Mouse (Mus musculus) stomach, embryonic 16.5 days (tissue): ENCODE data around the gene Klhl35. TPM values are rescaled to one million over a fixed set of nuclear protein-coding genes. Genes with fewer than 3 reads are reported as not detected.
A peak's percentile ranks its signal among the peaks of the same experiment; 100 is the strongest.

Experiments
- ATAC-seq: fragments of 200-750 bp; cut with Nextera tagmentation; 2 replicates; pipeline ENCODE4 v1.8.0; 2017; ENCODE audit warnings: moderate number of reproducible peaks, moderate TSS enrichment; ENCODE audit not compliant: insufficient read depth, low FRiP score
- H3K27ac ChIP-seq: fragments of 300-500 bp; sonication (generic); 2 replicates; pipeline ENCODE4 v1.5.1; 2014; ENCODE audit warnings: low read length
- H3K27me3 ChIP-seq: fragments of 300-500 bp; sonication (generic); 2 replicates; pipeline ENCODE4 v1.6.1; 2014; ENCODE audit warnings: low read length, control low read depth, mixed read lengths; ENCODE audit not compliant: control insufficient read depth, insufficient read depth
- H3K36me3 ChIP-seq: fragments of 300-500 bp; sonication (generic); 2 replicates; pipeline ENCODE4 v1.6.1; 2014; ENCODE audit warnings: low read length; ENCODE audit not compliant: control insufficient read depth, insufficient read depth
- H3K4me1 ChIP-seq: fragments of 300-500 bp; sonication (generic); 2 replicates; pipeline ENCODE4 v1.6.1; 2014; ENCODE audit warnings: low read length, control low read depth, mixed read lengths; ENCODE audit not compliant: control insufficient read depth, insufficient read depth
- H3K4me2 ChIP-seq: fragments of 300-500 bp; sonication (generic); 2 replicates; pipeline ENCODE4 v1.6.1; 2014; ENCODE audit warnings: low read depth, low read length, mixed read lengths
- H3K4me3 ChIP-seq: fragments of 300-500 bp; sonication (generic); replicated peaks from 2 replicates; pipeline ENCODE4 v1.5.1; 2014; ENCODE audit warnings: mild to moderate bottlenecking, low read length
- H3K9ac ChIP-seq: fragments of 300-500 bp; sonication (generic); 2 replicates; pipeline ENCODE4 v1.6.1; 2014; ENCODE audit warnings: low read length
- H3K9me3 ChIP-seq: fragments of 300-500 bp; sonication (generic); replicated peaks from 2 replicates; pipeline ENCODE4 v1.6.1; 2016; ENCODE audit warnings: low read length, control low read depth; ENCODE audit not compliant: control insufficient read depth
- WGBS: fragments of 180-500 bp; shearing (Covaris S2); extraction: QIAGEN DNeasy Blood & Tissue Kit; methylation state at CpG from one replicate; pipeline ENCODE4 v1.1.7; 2014; 5-methylcytosine and 5-hydroxymethylcytosine counted together
- polyA plus RNA-seq: library from polyadenylated mRNA; unstranded; fragments of >200 nt; fragmentation: Nextera tagmentation; extraction: Ambion mirVana; gene quantifications from 2 replicates; pipeline ENCODE4 v1.2.1, GENCODE M21; 2015

Klhl35 gene
- polyA plus RNA-seq, 1 experiment from 2014 or later = 0.14 TPM

- H3K4me2 ChIP-seq = no peak overlapping the region
- no peak overlapping the region for H3K9ac ChIP-seq
- ATAC-seq = no peak
- H3K4me3 ChIP-seq = no peak overlapping the region
- H3K9me3 ChIP-seq = no peaks in the 10 kb centered on the region; the same call in 1 of the 2 replicates
- no peaks in the 10 kb centered on the region for H3K4me1 ChIP-seq
- H3K36me3 ChIP-seq = no peaks in the 10 kb centered on the region
- H3K27ac ChIP-seq = no peak overlapping the region
- 87% methylated on average over 15 of the region's 15 CpGs for WGBS
- no peaks in the 10 kb centered on the region for H3K27me3 ChIP-seq
These were observed 5.7 kb upstream of the Klhl35 start for GRCm38 (mm10) chr7:99459888-99460652.

DNA sequence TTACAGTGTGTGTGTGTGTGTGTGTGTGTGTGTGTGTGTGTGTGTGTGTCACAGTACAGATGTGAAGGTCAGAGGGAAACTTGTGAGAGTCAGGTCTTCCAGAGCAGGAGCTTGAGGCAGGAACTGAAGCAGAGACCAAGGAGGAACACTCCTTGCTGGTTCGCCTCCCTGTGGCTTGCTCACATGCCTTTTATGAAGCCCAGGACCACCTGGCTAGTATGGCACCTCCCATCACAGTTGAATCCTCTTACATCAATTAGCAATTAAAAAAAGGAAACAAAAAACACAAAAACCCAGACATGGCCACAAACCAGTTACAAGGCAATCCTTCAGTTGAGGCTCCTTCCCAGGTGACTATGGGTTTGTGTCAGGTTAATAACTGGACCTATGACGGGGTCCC, 2.7 kb upstream of the Klhl35 start:
- Histone ChIP-seq H3K9me3 (no peaks in the 10 kb centered on the region; the same call in 1 of the 2 replicates), H3K27me3 (no peaks in the 10 kb centered on the region), H3K4me3 (no peak overlapping the region), H3K4me1 (peaks cover 14% of the 10 kb centered on the region), H3K36me3 (no peaks in the 10 kb centered on the region), H3K9ac (no peak overlapping the region), H3K4me2 (no peak overlapping the region), H3K27ac (no peak overlapping the region)
- WGBS = 81% methylated on average over 2 of the region's 2 CpGs
- no peak for ATAC-seq

DNA sequence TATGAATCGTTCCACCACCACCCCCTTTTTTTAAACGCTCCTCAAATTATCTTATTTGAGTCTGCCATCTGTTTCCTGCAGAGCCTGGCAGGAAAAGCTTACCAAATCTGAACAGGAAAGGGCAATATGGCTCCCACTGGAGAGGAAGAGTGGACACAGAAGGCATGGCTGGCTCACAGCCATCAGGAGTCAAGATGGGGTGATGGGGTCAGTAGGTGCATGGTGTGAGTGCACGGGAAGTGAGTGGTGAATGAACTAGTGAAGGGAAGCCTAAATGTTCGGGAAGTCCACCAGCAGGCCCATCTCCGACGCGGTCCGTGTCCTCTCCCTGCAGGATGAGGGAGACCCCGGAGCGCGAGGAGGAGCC, 2.1 kb downstream of the Klhl35 start:
- H3K9me3 ChIP-seq = no peaks in the 10 kb centered on the region; the same call in 1 of the 2 replicates
- H3K36me3 ChIP-seq = no peaks in the 10 kb centered on the region; the same call in 1 of the 2 replicates
- H3K9ac ChIP-seq = peak overlapping the region; percentile 92
- WGBS = 20% methylated on average over 11 of the region's 11 CpGs
- no peaks in the 10 kb centered on the region for H3K27me3 ChIP-seq
- peak overlapping the region; percentile 90 for H3K27ac ChIP-seq
- peak overlapping the region; percentile 80 for H3K4me2 ChIP-seq
- ATAC-seq = peak; percentile 8
- H3K4me3 ChIP-seq = peak overlapping the region; percentile 58
- H3K4me1 ChIP-seq = peaks cover 18% of the 10 kb centered on the region

DNA sequence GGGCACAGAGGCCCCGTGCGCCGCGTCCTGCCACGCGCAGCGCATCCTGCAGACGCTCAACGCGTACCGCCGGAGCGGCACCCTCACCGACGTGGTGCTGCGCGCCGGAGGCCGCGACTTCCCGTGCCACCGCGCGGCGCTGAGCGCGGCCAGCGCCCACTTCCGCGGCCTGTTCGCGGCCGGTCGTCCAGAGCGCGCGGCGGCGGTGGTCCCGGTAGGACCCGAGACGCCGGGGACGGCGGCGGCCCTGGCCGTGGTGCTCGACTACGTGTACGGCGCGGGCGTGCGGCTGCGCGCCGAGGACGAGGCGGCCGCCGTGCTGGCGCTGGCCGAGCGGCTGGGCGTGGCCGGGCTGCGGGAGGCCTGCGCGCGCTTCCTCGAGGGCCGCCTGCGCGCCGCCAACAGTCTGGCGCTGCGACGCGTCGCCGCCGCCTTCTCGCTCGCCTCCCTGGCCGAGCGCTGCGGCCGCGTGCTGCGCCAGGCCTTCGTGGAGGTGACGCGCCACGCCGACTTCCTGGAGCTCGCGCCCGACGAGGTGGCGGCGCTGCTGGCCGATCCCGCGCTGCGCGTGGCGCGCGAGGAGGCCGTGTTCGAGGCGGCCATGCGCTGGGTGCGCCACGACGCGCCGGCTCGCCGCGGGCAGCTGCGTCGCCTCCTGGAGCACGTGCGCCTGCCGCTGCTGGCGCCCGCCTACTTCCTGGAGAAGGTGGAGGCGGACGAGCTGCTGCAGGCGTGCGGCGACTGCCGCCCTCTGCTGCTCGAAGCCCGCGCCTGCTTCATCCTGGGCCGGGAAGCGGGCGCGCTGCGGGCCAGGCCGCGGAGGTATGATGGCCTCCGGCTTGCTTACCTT, 2.7 kb downstream of the Klhl35 start:
- peaks cover 1% of the 10 kb centered on the region; the same call in 1 of the 2 replicates for H3K36me3 ChIP-seq
- H3K27ac ChIP-seq = peak overlapping the region; percentile 90
- peak overlapping the region; percentile 80 for H3K4me2 ChIP-seq
- peak overlapping the region; percentile 58 for H3K4me3 ChIP-seq
- under 1% methylated on average over 138 of the region's 145 CpGs for WGBS
- H3K27me3 ChIP-seq = no peaks in the 10 kb centered on the region
- ATAC-seq = peak; percentile 84
- peaks cover 18% of the 10 kb centered on the region for H3K4me1 ChIP-seq
- peak overlapping the region; percentile 92 for H3K9ac ChIP-seq
- H3K9me3 ChIP-seq = no peaks in the 10 kb centered on the region; the same call in 1 of the 2 replicates

- Histone ChIP-seq H3K4me3 (no peak overlapping the region), H3K27me3 (no peaks in the 10 kb centered on the region), H3K4me2 (no peak overlapping the region), H3K27ac (peak overlapping the region; percentile 90; the same call in 1 of the 2 replicates), H3K9me3 (no peaks in the 10 kb centered on the region), H3K4me1 (peaks cover 26% of the 10 kb centered on the region), H3K9ac (no peak overlapping the region), H3K36me3 (peaks cover 4% of the 10 kb centered on the region; the same call in 1 of the 2 replicates)
- 77% methylated on average over 17 of the region's 17 CpGs for WGBS
- ATAC-seq = no peak
These were observed 4.0 kb downstream of the Klhl35 start for GRCm38 (mm10) chr7:99469680-99470405.

DNA sequence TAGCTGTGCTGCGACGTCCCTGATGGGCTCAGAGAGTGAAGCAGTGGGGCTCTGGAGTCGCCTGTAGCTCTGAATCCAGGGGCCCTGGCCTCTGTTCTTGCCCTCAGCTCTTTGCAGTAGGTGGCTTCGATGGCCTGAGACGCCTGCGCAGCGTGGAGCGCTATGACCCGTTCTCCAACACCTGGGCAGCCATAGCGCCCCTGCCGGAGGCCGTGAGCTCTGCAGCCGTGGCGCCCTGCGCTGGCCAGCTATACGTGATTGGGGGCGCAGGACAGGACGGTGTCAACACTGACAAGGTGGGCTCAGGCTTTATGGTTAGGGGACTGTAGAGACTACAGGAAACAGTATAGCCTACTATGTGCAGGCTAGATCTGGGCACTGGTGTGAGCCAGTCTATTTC, 5.8 kb downstream of the Klhl35 start:
- WGBS = 62% methylated on average over 18 of the region's 18 CpGs
- ATAC-seq = no peak
- peaks cover 20% of the 10 kb centered on the region; the same call in 1 of the 2 replicates for H3K4me1 ChIP-seq
- H3K4me3 ChIP-seq = no peak overlapping the region
- H3K36me3 ChIP-seq = peaks cover 4% of the 10 kb centered on the region; the same call in 1 of the 2 replicates
- no peaks in the 10 kb centered on the region for H3K9me3 ChIP-seq
- no peak overlapping the region for H3K9ac ChIP-seq
- H3K4me2 ChIP-seq = no peak overlapping the region
- no peak overlapping the region for H3K27ac ChIP-seq
- no peaks in the 10 kb centered on the region for H3K27me3 ChIP-seq

DNA sequence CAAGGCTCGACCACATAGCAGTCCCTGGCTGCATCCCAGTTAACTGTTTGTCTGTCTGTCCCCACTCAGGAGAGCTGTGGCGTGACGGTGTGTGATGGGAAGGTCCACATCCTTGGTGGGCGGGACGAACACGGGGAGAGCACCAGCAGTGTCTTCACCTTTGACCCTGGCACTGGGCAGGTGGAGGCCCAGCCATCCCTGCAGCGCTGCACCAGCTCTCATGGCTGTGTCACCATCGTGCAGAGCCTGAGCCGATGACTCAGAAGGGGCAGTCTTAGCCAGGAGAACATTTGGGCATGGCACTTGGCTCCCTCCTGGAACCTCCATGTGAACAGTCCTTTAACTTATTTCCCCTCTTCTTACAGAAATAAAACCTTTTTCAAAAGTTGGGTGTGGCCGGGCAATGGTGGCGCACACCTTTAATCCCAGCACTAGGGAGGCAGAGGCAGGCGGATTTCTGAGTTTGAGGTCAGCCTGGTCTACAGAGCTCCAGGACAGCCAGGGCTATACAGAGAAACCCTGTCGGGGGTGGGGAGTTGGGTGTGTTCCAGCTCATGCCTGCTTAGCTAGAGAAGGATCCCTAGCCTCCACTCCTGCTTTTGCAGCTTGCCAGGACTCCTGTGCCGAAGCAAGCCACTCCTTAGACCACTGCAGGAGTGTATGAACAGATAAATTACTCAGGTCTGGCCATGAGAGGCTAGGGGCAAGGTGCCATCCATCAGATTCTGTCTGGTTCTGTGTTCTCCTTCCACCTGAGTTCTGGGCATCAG, 8.0 kb downstream of the Klhl35 start:
- ATAC-seq = peak; percentile 22; the same call in 1 of the 2 replicates
- Histone ChIP-seq H3K4me1 (peaks cover 14% of the 10 kb centered on the region; the same call in 1 of the 2 replicates), H3K36me3 (peaks cover 21% of the 10 kb centered on the region), H3K9me3 (no peaks in the 10 kb centered on the region), H3K9ac (no peak overlapping the region), H3K27me3 (no peaks in the 10 kb centered on the region), H3K27ac (no peak overlapping the region), H3K4me2 (no peak overlapping the region), H3K4me3 (no peak overlapping the region)
- WGBS = 77% methylated on average over 14 of the region's 14 CpGs

DNA sequence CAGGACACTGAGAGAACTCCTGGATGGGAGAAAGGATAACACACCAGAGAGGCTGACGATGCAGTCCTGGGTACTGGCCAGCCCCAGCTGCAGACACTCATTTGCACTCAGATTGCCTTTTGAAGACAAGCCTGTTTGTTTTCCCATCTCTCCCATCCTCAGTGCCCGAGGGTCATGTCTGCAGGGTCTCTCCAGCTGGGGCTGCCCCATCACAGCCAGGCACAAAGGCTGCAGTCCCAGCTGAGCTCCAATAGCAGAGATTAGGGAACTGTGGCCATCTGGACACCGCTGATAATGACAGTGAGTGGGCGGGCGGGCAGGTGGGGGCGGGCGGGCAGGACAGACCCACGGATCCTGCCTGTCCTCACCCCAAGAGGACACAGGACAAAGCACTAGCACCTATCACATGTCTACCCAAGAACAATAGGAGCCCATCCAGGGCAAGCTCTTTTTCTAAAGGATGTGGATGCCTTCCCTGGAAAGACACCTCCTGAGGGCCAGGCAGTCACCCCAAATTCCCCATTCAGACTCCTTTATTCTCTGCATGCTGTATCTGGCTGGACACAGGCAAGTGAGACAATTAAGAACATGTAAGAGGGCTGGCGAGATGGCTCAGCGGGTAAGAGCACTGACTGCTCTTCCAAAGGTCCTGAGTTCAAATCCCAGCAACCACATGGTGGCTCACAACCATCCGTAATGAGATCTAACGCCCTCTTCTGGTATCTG, 9.2 kb downstream of the Klhl35 start:
- peaks cover 32% of the 10 kb centered on the region for H3K36me3 ChIP-seq
- no peak overlapping the region for H3K9ac ChIP-seq
- peak overlapping the region; percentile 23 for H3K27ac ChIP-seq
- H3K4me2 ChIP-seq = no peak overlapping the region
- no peak overlapping the region for H3K4me3 ChIP-seq
- H3K9me3 ChIP-seq = no peaks in the 10 kb centered on the region
- H3K4me1 ChIP-seq = peaks cover 20% of the 10 kb centered on the region
- H3K27me3 ChIP-seq = no peaks in the 10 kb centered on the region
- no peak for ATAC-seq
- WGBS = 70% methylated on average over 12 of the region's 12 CpGs
